Mouse (Mus musculus) lung, postnatal 0 days (tissue): ENCODE data around the gene Atp7a. TPM values are rescaled to one million over a fixed set of nuclear protein-coding genes. Genes with fewer than 3 reads are reported as not detected.
A peak's percentile ranks its signal among the peaks of the same experiment; 100 is the strongest.

Experiments
- ATAC-seq: fragments of 200-750 bp; cut with Nextera tagmentation; 2 replicates; pipeline ENCODE4 v1.8.0; 2017; ENCODE audit warnings: moderate library complexity
- DNase-seq: peaks from one replicate; pipeline ENCODE4 v3.0.0-alpha.2; 2016; ENCODE audit warnings: low spot score
- H3K27ac ChIP-seq: fragments of 300-500 bp; sonication (generic); 2 replicates; pipeline ENCODE4 v1.5.1; 2014; ENCODE audit warnings: antibody characterized with exemption, mild to moderate bottlenecking, low read length, mixed read lengths
- H3K27me3 ChIP-seq: fragments of 300-500 bp; sonication (generic); replicated peaks from 2 replicates; pipeline ENCODE4 v1.6.1; 2014; ENCODE audit warnings: low read length, mixed read lengths; ENCODE audit not compliant: insufficient read depth
- H3K36me3 ChIP-seq: fragments of 300-500 bp; sonication (generic); 2 replicates; pipeline ENCODE4 v1.6.1; 2014; ENCODE audit warnings: low read length, mixed read lengths; ENCODE audit not compliant: insufficient read depth
- H3K4me1 ChIP-seq: fragments of 300-500 bp; sonication (generic); 2 replicates; pipeline ENCODE4 v1.6.1; 2014; ENCODE audit warnings: antibody characterized with exemption, low read depth, low read length, mixed read lengths; ENCODE audit not compliant: insufficient read depth
- H3K4me2 ChIP-seq: fragments of 300-500 bp; sonication (generic); replicated peaks from 2 replicates; pipeline ENCODE4 v1.6.1; 2014; ENCODE audit warnings: low read depth, mild to moderate bottlenecking, low read length, moderate library complexity, mixed read lengths
- H3K4me3 ChIP-seq: fragments of 300-500 bp; sonication (generic); 2 replicates; pipeline ENCODE4 v1.5.1; 2014; ENCODE audit warnings: low read depth, low read length
- H3K9ac ChIP-seq: fragments of 300-500 bp; sonication (generic); replicated peaks from 2 replicates; pipeline ENCODE4 v1.6.1; 2014; ENCODE audit warnings: low read depth, mild to moderate bottlenecking
- H3K9me3 ChIP-seq: fragments of 300-500 bp; sonication (generic); 2 replicates; pipeline ENCODE4 v1.6.1; 2016; ENCODE audit warnings: low read length, mixed read lengths
- CTCF ChIP-seq: IDR thresholded peaks from 2 replicates; pipeline ENCODE4 v1.5.1; 2016; ENCODE audit warnings: antibody characterized with exemption, mild to moderate bottlenecking
- EP300 ChIP-seq: IDR thresholded peaks from 2 replicates; pipeline ENCODE4 v1.6.1; 2016; ENCODE audit warnings: antibody characterized with exemption, mild to moderate bottlenecking, control low read depth
- WGBS: fragments of 180-500 bp; shearing (Covaris S2); extraction: QIAGEN DNeasy Blood & Tissue Kit; methylation state at CpG from one replicate; pipeline ENCODE4 v1.1.7; 2014; 5-methylcytosine and 5-hydroxymethylcytosine counted together
- polyA plus RNA-seq: library from polyadenylated mRNA; unstranded; fragments of >200 nt; fragmentation: Nextera tagmentation; extraction: Ambion mirVana; gene quantifications from 2 replicates; pipeline ENCODE4 v1.2.1, GENCODE M21; 2015

Atp7a gene
- polyA plus RNA-seq, 1 experiment from 2014 or later, result 20.5 TPM

DNA sequence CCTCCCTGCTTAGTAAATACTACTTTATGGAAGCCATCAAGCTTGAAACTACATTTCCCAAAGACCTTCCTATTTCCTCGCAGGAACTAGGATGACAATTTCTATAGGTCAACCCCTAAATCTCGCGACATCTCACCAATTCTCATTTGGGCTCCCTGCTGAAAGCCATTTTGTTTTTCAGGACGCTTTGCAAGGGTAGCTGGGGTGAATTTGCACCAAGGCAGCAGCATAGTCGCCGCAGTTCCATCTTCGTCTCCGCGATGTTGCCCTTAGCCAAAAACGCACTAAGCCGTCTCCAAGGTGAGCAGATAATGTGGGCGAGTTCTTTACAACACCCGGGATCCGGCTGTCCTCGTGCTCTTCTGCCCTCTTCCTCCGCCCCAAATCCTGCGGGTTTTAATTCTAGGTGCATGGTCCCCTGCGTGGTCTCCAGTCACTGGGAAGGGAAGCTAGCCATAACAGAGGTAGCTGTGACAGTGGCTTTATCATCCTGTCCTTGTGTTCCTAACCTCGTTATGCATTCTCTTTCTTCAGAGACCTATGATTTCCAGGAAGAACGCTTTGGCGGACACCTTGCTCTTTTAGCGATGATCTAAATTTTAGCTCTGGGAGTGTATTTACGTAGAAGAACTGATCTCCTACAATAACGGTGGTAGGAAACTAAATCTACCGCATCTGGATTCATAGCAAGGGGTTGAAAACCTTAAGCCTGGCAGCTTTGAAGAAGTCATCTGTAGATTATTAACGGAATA, 11.3 kb upstream of the Atp7a start, which contains the start of gene Cox7b:
Gene Cox7b, plus strand, starts transcription at position 130 of the 752 bp plus-strand sequence.
- ATAC-seq, result peak; percentile 59
- Histone ChIP-seq H3K4me3 (peak within 1 kb of the TSS; percentile 46), H3K4me2 (peak within 1 kb of the TSS; percentile 50), H3K9me3 (no peaks in the 10 kb centered on the region), H3K4me1 (no peaks in the 10 kb centered on the region), H3K27me3 (no peaks in the 10 kb centered on the region), H3K9ac (peak within 1 kb of the TSS; percentile 50), H3K36me3 (no peaks in the 10 kb centered on the region), H3K27ac (peak within 1 kb of the TSS; percentile 75)
- peak; percentile 93 for DNase-seq
- TF ChIP-seq EP300, result 0 out of 2 replicates have a peak, but pooled peaks have one; percentile 8
- no peak for TF ChIP-seq CTCF
- 11% methylated on average over 26 of the region's 26 CpGs for WGBS

DNA sequence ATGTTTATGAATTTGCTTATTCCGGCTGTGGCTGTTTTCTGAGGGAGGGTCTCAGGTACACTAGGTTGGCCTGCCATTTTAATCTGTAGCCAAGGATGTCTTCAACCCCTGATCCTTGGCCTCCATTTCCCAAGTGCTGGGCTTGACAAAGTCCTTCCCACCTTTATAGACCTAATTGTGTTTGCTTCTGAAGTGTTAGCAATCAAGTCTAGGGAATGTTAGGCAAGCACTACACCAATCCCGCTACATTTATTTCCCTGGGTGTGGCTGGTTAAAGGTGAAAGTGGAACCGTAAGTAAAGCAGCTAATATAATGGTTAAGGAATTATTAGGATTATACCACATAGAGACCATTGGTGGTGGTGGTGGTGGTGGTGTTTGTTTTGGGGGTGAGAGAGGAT, 10.0 kb upstream of the Atp7a start:
- Histone ChIP-seq H3K9ac (no peak overlapping the region), H3K36me3 (no peaks in the 10 kb centered on the region)

DNA sequence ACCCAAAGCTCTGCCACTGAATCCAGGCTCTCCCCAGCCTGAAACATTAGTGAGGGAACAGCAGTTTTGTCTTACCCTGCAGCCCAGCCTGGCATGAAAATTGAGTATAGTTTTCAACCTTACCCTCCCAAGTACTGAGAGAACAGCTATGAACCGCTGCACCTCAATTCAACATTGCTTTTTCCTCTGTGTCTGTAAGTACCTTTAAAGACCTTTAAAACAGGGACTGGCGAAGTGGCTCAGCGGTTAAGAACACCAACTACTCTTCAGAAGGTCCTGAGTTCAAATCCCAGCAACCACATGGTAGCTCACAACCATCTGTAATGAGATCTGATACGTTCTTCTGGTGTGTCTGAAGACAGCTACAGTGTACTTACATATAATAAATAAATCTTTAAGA, 9.6 kb upstream of the Atp7a start:
- no peaks in the 10 kb centered on the region for H3K27me3 ChIP-seq
- no peak overlapping the region for H3K9ac ChIP-seq
- no peaks in the 10 kb centered on the region for H3K4me1 ChIP-seq
- no peaks in the 10 kb centered on the region for H3K36me3 ChIP-seq
- no peak overlapping the region for H3K4me3 ChIP-seq
- no peak overlapping the region for H3K4me2 ChIP-seq
- DNase-seq, result no peak
- 88% methylated on average over 4 of the region's 4 CpGs for WGBS
- no peak for ATAC-seq
- H3K27ac ChIP-seq, result no peak overlapping the region
- no peak for TF ChIP-seq CTCF
- no peak for TF ChIP-seq EP300
- H3K9me3 ChIP-seq, result no peaks in the 10 kb centered on the region

More for the DNA sequence above, 10.0 kb upstream of the Atp7a start:
- Histone ChIP-seq H3K27ac (no peak overlapping the region), H3K4me2 (no peak overlapping the region), H3K9me3 (no peaks in the 10 kb centered on the region), H3K27me3 (no peaks in the 10 kb centered on the region), H3K4me1 (no peaks in the 10 kb centered on the region), H3K4me3 (no peak overlapping the region)
- ATAC-seq, result no peak
- WGBS, result 69% methylated on average over 3 of the region's 3 CpGs
- DNase-seq, result no peak
- TF ChIP-seq EP300 (no peak), CTCF (no peak)

DNA sequence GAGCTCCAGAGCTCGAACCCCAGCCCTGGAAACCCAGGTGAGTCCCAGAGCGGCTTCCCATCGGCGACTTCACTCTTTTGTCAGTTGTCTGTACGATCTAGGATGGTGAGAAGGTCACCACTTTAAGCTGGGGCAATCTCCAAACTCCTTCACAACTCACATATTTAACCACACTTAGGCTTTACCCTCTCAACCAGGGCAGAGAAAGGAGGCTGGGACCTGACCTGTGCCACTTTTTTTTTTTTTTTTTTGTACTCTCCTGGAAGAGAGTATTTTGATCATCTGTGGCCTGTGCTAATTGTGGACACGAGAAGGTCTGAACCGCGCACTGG, 233 bp downstream of the Atp7a start:
- Histone ChIP-seq H3K9ac (peak overlapping the region; percentile 39; the same call in 1 of the 2 replicates), H3K4me2 (peak overlapping the region; percentile 49), H3K4me1 (no peaks in the 10 kb centered on the region), H3K9me3 (no peaks in the 10 kb centered on the region), H3K36me3 (no peaks in the 10 kb centered on the region), H3K4me3 (peak overlapping the region; percentile 53), H3K27ac (peak overlapping the region; percentile 77), H3K27me3 (no peaks in the 10 kb centered on the region)
- no peak for TF ChIP-seq CTCF
- TF ChIP-seq EP300, result no peak
- DNase-seq (no peak), ATAC-seq (peak; percentile 27)
- WGBS, result 8% methylated on average over 8 of the region's 8 CpGs

DNA sequence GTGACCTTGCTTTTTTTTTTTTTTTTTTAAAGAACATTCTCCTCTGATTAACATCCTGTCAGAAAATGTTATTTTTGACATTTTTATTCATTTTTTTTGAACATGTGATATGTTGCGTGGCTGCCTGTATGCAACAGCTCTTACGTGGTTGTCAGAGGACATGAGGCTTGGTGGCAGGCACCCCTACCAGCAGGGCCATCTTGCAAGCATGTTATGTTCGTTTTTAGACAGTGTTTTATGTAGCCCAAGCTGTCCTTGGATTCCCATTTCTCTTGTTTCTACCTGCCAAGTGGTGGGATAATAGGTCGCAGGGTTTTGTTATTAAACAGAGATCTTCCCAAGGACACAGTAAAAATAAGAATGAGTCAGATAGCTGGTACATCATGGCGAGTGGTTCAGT, 3.1 kb downstream of the Atp7a start:
- H3K27ac ChIP-seq, result no peak overlapping the region
- 65% methylated on average over 5 of the region's 5 CpGs for WGBS
- H3K4me2 ChIP-seq, result no peak overlapping the region

DNA sequence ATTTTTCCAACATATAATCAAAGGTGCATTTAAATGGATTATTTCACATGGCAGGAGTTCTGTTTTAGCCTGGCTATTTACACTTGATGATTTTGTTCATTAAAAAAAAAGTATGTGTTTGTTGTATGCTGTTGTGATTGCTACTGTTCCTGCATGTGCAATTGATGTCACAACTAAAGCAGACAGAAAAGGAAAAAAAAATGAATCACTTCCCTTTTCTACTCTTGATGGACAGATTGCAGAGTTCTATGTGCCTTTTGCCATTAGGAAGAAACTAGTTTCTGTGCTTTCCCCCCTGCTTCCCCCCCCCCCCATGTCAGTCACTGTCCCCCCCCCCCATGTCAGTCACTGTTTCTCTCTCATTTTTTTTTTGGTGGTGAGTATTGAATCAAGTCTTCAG, 4.0 kb downstream of the Atp7a start:
- no peaks in the 10 kb centered on the region for H3K27me3 ChIP-seq
- TF ChIP-seq EP300, result no peak
- no peak for TF ChIP-seq CTCF
- no peak for ATAC-seq

More for the DNA sequence above, 3.1 kb downstream of the Atp7a start:
- H3K9me3 ChIP-seq, result no peaks in the 10 kb centered on the region
- TF ChIP-seq EP300 (no peak), CTCF (no peak)
- H3K9ac ChIP-seq, result no peak overlapping the region
- ATAC-seq (no peak), DNase-seq (no peak)
- H3K4me3 ChIP-seq, result no peak overlapping the region
- no peaks in the 10 kb centered on the region for H3K36me3 ChIP-seq
- H3K27me3 ChIP-seq, result no peaks in the 10 kb centered on the region
- H3K4me1 ChIP-seq, result no peaks in the 10 kb centered on the region

More for the DNA sequence above, 4.0 kb downstream of the Atp7a start:
- H3K27ac ChIP-seq, result no peak overlapping the region
- no peak for DNase-seq
- no peak overlapping the region for H3K4me3 ChIP-seq
- no peaks in the 10 kb centered on the region; the same call in 1 of the 2 replicates for H3K4me1 ChIP-seq
- H3K4me2 ChIP-seq, result no peak overlapping the region
- no peaks in the 10 kb centered on the region for H3K9me3 ChIP-seq
- H3K36me3 ChIP-seq, result no peaks in the 10 kb centered on the region
- no peak overlapping the region for H3K9ac ChIP-seq
